Mouse (Mus musculus): Measurements from ENCODE around the gene Pex14. TPM values are rescaled to one million over a fixed set of nuclear protein-coding genes. Genes with fewer than 3 reads are reported as not detected.

Gene Pex14
- polyA plus RNA-seq, 2 experiments, result 32.3 to 37.3 TPM

DNA sequence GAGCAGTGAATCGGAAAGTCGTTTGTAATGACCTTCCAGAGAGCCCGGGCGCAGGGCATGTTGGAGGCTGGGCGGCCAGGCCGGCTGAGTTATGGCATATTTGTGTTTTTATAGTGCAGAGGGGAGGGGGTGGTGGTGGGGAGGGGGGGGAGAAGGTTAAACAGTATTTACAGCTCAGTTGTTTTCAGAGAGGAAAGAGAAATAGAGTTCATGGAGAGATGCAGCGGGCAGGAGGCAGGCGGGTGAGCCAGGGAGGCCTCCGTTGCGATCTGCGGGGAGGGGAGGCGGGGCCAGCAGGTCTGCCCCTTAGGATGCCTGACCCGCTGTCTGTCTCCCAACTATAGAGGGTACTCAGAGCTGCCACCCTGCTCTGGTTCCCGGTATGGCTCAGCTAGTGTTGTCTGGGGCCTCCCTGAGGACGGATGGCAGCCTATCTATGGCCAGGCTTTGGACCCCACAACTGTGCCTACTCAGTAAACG is 177.4 kb downstream of the Pex14 start:
- DNase-seq (ENCODE audit: low spot score), result no peak
- Histone ChIP-seq H3K9ac (ENCODE audit: low read depth, low read length, severe bottlenecking) (no peak overlapping the region), H3K4me2 (replicated peaks; ENCODE audit: low read depth, low read length, severe bottlenecking) (peak overlapping the region; percentile 32), H3K4me3 (replicated peaks; ENCODE audit: low read length) (peak overlapping the region; percentile 19), H3K27ac (replicated peaks; ENCODE audit: low read depth, low read length) (no peak overlapping the region), H3K9me3 (ENCODE audit: control insufficient read depth, low read length) (no peaks in the 10 kb centered on the region), H3K27me3 (ENCODE audit: control insufficient read depth, insufficient read depth, low read length) (peaks cover 43% of the 10 kb centered on the region), H3K4me1 (ENCODE audit: control insufficient read depth, insufficient read depth, low read length) (peaks cover 36% of the 10 kb centered on the region), H3K36me3 (ENCODE audit: control insufficient read depth, insufficient read depth, low read length) (no peaks in the 10 kb centered on the region)
- ATAC-seq (ENCODE audit: low FRiP score, low read depth), result no peak
- 7% methylated on average over 16 of the region's 16 CpGs for WGBS
- no peak for TF ChIP-seq POLR2A (IDR thresholded peaks at IDR 0.05; ENCODE audit: borderline replicate concordance, extremely low read depth, insufficient read depth, insufficient read length)

DNA sequence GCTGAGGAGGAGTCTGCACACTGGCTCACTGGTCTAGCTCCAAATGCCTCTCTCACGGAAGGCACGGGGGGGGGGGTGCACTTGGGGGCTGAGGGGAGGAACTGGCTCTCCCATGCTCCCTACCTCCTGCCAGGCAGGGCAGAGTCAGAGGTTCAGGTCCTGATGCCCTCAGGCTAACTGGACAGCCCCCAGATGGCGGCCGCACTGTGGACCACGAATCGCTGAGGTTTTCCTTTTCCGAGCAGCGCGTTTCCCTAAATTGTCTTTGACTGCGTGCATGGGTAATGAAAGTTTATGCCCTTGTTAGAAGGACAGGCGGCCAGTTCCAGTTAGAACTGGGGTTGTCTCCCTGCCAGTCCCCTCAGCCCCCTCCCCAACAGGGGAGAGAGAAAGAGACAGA is 179.1 kb downstream of the Pex14 start:
- H3K4me1 ChIP-seq (ENCODE audit: control insufficient read depth, insufficient read depth, low read length), result peaks cover 26% of the 10 kb centered on the region
- H3K4me3 ChIP-seq (replicated peaks; ENCODE audit: low read length), result no peak overlapping the region
- no peaks in the 10 kb centered on the region for H3K36me3 ChIP-seq (ENCODE audit: control insufficient read depth, insufficient read depth, low read length)
- DNase-seq (ENCODE audit: low spot score), result no peak
- H3K27ac ChIP-seq (replicated peaks; ENCODE audit: low read depth, low read length), result no peak overlapping the region
- no peaks in the 10 kb centered on the region for H3K9me3 ChIP-seq (ENCODE audit: control insufficient read depth, low read length)
- 26% methylated on average over 11 of the region's 11 CpGs for WGBS
- H3K9ac ChIP-seq (ENCODE audit: low read depth, low read length, severe bottlenecking), result no peak overlapping the region
- peaks cover 50% of the 10 kb centered on the region for H3K27me3 ChIP-seq (ENCODE audit: control insufficient read depth, insufficient read depth, low read length)
- ATAC-seq (ENCODE audit: low FRiP score, low read depth), result no peak
- TF ChIP-seq POLR2A (IDR thresholded peaks at IDR 0.05; ENCODE audit: borderline replicate concordance, extremely low read depth, insufficient read depth, insufficient read length), result no peak
- H3K4me2 ChIP-seq (replicated peaks; ENCODE audit: low read depth, low read length, severe bottlenecking), result no peak overlapping the region

DNA sequence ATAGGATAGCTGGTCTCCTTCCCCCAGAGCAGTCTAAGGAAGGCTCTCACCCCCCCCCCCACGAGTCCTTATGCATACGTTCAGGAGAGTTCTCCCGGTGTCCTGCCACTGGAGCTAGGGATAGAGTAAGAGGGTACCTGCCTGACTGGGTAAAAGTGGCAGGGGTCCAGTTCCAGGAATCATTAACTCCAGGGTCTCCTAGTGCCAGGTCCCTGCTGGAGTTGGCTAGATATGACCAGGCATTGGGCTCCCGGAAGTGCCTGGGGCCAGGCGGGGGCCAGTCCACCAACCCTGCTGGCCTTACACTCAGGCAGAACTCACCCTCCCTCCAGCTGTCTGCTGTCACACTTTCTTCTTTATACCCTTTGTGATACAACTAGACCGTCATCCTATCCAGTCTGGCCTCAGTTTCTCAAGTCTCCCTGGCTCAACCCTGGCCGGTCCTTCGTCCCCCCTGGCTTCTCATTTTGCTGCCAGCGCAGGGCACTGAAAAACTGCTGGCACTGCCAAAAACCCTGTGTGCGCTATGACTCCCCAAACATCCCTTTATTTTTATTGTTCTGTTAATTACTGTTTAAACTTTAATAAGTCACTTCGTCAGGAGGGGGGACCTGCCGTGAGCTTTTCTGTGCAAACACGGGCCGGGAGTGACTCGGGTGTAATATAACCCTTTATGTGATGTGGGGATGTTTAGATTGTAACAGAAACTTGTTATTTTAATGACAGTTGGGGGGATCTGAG is 180.8 kb downstream of the Pex14 start:
- peaks cover 27% of the 10 kb centered on the region for H3K4me1 ChIP-seq (ENCODE audit: control insufficient read depth, insufficient read depth, low read length)
- no peaks in the 10 kb centered on the region for H3K36me3 ChIP-seq (ENCODE audit: control insufficient read depth, insufficient read depth, low read length)
- no peak overlapping the region for H3K9ac ChIP-seq (ENCODE audit: low read depth, low read length, severe bottlenecking)
- ATAC-seq (ENCODE audit: low FRiP score, low read depth) (no peak), DNase-seq (ENCODE audit: low spot score) (no peak)
- no peak overlapping the region for H3K4me3 ChIP-seq (replicated peaks; ENCODE audit: low read length)
- no peaks in the 10 kb centered on the region for H3K9me3 ChIP-seq (ENCODE audit: control insufficient read depth, low read length)
- H3K27ac ChIP-seq (replicated peaks; ENCODE audit: low read depth, low read length), result no peak overlapping the region
- no peak overlapping the region for H3K4me2 ChIP-seq (replicated peaks; ENCODE audit: low read depth, low read length, severe bottlenecking)
- peaks cover 46% of the 10 kb centered on the region for H3K27me3 ChIP-seq (ENCODE audit: control insufficient read depth, insufficient read depth, low read length)
- 46% methylated on average over 15 of the region's 15 CpGs for WGBS
- no peak for TF ChIP-seq POLR2A (IDR thresholded peaks at IDR 0.05; ENCODE audit: borderline replicate concordance, extremely low read depth, insufficient read depth, insufficient read length)

- Histone ChIP-seq H3K4me3 (replicated peaks; ENCODE audit: low read length) (no peak overlapping the region), H3K9me3 (ENCODE audit: control insufficient read depth, low read length) (no peaks in the 10 kb centered on the region), H3K27me3 (ENCODE audit: control insufficient read depth, insufficient read depth, low read length) (peaks cover 22% of the 10 kb centered on the region; the same call in 1 of the 2 replicates), H3K27ac (replicated peaks; ENCODE audit: low read depth, low read length) (no peak overlapping the region), H3K4me1 (ENCODE audit: control insufficient read depth, insufficient read depth, low read length) (peaks cover 8% of the 10 kb centered on the region), H3K36me3 (ENCODE audit: control insufficient read depth, insufficient read depth, low read length) (no peaks in the 10 kb centered on the region), H3K4me2 (replicated peaks; ENCODE audit: low read depth, low read length, severe bottlenecking) (no peak overlapping the region), H3K9ac (ENCODE audit: low read depth, low read length, severe bottlenecking) (no peak overlapping the region)
- WGBS, result 63% methylated on average over 15 of the region's 15 CpGs
- no peak for ATAC-seq (ENCODE audit: low FRiP score, low read depth)
- no peak for TF ChIP-seq POLR2A (IDR thresholded peaks at IDR 0.05; ENCODE audit: borderline replicate concordance, extremely low read depth, insufficient read depth, insufficient read length)
- no peak for DNase-seq (ENCODE audit: low spot score)
Observed at GRCm38 (mm10) chr4:148915849-148916248, 183.8 kb downstream of the Pex14 start.

DNA sequence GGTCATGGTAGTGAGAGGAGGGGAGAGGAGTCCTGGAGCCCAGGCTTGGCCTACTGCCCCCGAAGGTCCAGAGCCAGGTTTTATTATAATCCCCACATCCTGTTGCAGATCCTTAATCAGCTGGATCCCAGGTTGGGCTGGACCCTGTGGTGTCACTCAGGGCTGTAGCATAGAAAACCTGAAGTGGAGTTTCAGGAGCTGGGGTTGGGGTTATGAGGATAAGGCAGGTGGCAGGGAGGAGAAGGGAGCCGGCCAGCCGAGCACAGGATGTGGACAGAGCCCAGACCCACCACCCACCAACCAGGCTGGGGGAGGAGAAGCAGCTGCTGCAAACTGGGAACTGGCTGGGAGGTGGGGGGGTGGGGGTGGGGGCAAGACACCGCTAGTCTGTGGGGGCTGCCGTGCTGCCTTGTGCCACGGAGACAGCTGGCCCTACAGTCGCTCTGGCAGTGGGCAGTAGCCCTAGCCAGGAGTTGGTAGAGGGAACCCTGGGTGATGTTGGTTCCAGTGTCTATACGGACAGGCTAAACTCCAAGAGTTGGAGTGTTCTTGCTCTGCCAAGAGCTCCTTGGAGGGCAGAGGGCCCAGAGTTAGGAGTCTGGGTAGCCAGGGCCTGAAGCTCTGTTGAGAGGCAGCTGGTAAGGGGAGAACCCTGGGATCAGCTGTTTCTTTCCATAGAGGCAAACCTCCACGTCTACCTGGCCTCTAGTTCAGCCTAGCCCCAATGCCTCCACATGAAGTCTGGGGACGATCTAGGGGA is 184.6 kb downstream of the Pex14 start:
- Histone ChIP-seq H3K36me3 (ENCODE audit: control insufficient read depth, insufficient read depth, low read length) (no peaks in the 10 kb centered on the region), H3K4me1 (ENCODE audit: control insufficient read depth, insufficient read depth, low read length) (peaks cover 2% of the 10 kb centered on the region; the same call in 1 of the 2 replicates), H3K9ac (ENCODE audit: low read depth, low read length, severe bottlenecking) (no peak overlapping the region), H3K4me2 (replicated peaks; ENCODE audit: low read depth, low read length, severe bottlenecking) (no peak overlapping the region), H3K27ac (replicated peaks; ENCODE audit: low read depth, low read length) (no peak overlapping the region), H3K9me3 (ENCODE audit: control insufficient read depth, low read length) (no peaks in the 10 kb centered on the region), H3K4me3 (replicated peaks; ENCODE audit: low read length) (no peak overlapping the region), H3K27me3 (ENCODE audit: control insufficient read depth, insufficient read depth, low read length) (peaks cover 18% of the 10 kb centered on the region; the same call in 1 of the 2 replicates)
- TF ChIP-seq POLR2A (IDR thresholded peaks at IDR 0.05; ENCODE audit: borderline replicate concordance, extremely low read depth, insufficient read depth, insufficient read length), result no peak
- DNase-seq (ENCODE audit: low spot score), result peak; percentile 63
- WGBS, result 31% methylated on average over 10 of the region's 10 CpGs
- ATAC-seq (ENCODE audit: low FRiP score, low read depth), result peak; percentile 82

Data from limb, embryonic 14.5 days (tissue).